Mouse (Mus musculus): ENCODE measurements around the gene Pdzd9. TPM values are rescaled to one million over a fixed set of nuclear protein-coding genes. Genes with fewer than 3 reads are reported as not detected.
"Not testable (repeated sequence)": the region's sequence is repeated elsewhere in the genome, so short reads cannot be mapped to it uniquely, and the experiment has no call there.

Gene Pdzd9
- total RNA-seq (2022) = under 1 TPM in 2 of 4 experiments, not detected in 2; 0.17 to 0.39 TPM

DNA sequence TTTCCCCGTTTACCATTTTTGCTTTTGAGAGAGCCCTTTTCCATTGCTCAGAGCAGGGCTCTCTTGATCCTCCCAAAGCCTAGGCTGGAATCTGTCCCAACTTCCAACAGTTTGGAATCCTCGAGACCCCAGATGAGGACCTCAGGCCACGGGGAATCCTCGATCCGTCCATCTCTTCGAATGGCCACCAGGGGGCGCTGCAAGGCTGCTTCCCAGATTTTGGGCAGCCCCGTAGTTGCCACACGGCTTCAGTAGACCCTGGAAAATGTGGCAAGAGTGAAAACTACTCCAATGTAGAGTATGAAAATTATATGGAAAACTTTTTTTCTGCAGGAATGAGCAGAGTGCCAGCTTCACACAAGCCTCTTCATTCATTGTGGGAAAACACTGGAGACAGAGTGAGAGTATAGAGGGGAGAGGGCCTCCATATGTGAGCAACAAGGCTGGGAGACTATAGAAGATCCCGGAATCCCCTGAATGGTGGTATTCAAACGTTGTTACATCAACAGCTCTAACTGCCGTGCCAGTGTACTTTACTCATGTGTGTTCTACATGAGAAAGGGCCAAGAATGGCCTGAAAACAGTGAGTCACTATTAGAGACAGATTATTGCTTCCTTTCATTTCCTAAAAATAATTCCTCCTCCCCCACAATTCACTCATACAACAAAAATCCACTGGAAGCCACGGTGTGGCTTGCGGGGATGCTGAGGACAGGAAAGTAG is at the start of gene Pdzd9:
Pdzd9 (minus strand) TSS at position 191 of the 723 bp plus-strand sequence.
- DNase-seq (ENCODE audit: low spot score in 2 of 2) = peak in 1 of 2 experiments; percentile 66

DNA sequence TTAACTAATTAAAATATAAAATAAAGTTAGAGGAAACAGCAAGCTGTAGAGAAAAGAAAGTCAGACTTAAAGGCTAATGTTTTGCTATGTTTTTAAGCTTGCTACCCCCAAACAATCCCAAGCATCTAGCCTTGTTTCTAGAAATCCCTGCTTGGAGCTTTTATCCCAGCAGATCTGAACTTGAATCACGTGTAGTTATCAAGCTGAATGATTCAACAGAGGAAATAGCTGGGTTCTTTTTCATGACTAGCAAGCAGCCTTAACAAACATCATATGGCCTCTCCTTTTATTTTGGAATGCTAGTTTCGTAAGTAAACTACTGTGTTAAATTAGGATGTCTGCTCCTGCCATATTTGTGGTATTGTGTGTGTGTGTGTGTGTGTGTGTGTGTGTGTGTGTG is 47.1 kb upstream of the Pdzd9 start:
- DNase-seq (ENCODE audit: low spot score in 2 of 2) = no peak

DNA sequence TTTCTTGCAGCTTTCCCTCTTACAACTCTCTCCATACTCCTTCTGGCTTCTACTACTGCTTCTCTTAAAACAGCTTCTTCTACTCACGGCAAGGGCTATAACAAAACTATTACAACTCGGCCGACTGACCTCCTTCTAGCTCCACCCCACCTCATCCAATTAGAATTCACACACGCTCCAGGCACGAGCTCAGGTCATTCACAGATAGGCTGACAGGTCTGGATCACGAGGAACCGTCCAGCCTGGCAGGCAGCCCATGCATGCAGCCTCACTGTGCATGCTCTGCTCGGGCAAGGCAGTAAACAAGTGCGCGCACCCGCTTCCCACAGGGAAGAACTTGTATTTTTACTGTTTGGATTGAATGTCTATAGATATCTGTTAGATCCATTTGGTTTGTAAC is 43.8 kb upstream of the Pdzd9 start:
- not testable (repeated sequence) for DNase-seq (ENCODE audit: low spot score in 2 of 2)

DNA sequence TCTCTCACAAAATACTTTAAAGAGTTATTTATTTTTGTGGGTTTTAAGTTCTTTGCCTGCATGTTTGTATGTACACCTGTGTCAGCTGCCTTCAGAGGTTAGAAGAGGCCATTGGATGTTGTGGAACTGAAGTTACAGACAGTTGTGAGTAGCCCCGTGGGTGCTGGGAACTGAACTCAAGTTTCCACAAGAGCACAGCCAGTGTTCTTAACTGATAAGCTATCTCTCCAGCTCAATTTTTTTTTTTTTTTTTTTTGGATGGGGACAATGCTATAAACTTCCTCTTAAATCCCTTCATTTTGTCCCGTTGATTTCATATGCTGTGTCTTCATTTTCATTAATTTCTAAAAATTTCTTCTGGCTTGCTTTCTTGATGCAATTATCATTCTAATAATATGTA is 43.1 kb upstream of the Pdzd9 start:
- DNase-seq (ENCODE audit: low spot score in 2 of 2) = no peak

DNA sequence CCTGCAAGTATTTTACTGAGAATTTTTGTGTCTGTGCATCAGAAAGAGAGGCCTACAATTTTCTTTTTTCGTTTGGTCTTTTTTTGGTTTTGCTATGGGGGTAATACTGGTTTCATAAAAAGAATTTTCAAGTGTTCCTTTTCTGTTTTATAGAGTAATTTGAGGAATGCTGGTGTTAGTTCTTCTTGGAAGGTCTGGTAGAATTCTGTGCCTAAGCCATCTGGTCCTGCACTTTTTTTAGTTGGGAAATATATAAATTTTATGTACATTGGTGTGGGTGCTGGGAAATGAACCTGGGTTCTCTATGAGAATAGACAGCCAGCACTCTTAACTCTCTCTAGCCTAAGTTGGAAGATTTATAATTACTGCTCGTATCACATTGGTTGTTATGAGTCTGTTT is 41.9 kb upstream of the Pdzd9 start:
- DNase-seq (ENCODE audit: low spot score in 2 of 2) = peak in 1 of 2 experiments; percentile 24

DNA sequence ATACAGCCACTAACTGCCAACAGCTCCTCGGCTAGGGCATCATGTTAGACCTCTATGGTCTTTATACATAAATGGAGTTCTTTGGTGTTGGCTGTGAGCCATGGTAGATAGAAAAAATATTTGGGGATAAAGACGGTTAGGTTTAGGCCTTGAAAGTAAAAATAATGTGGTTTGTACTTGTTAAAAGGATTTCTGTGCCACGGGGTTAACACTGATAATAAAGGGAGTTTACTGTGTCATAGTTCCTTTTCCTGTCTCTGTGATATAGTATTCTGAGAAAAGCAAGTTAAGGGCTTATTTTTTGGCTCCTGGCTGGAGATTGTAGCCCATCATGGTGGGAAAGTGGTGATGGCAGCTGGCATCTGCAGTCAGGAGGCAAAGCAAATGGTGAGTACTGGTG is 33.7 kb upstream of the Pdzd9 start:
- DNase-seq (ENCODE audit: low spot score in 2 of 2) = no peak

DNA sequence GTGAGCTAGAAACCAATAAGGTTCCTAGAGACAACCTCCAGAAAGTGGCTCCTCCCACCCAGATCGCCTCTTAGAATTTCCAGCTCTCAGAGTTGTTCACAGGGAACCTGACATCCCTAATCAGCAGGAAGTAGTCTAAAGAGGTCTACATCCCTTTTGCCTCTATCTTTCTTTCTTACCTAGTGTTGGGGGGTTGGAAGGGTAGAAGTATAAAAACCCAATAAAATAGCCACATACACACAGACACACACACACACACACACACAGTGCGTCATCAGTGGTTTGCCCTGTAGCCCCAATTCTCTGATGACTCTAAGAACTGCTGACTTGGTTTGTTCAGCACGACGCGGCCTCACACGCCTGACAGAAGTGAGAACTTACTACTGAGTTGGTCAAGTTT is 29.4 kb upstream of the Pdzd9 start:
- no peak for DNase-seq (ENCODE audit: low spot score in 2 of 2)

DNA sequence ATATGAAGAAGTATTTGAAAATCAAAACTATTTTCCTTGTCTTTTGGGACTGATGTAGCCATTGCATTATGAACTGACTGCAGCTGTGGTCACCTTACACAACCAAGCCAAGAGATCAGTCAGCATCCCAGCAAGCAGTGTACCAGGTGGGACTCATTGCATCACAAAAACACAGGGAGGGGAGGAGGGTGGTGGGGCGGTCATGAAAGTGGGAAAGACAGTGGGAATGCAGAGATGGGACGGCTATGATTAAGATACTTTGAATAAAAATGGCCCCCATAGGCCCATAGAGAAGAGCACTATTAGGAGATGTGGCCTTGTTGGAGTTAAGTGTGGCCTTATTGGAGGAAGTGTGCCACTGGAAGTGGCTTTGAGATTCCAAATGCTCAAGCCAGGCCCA is 26.2 kb upstream of the Pdzd9 start:
- DNase-seq (ENCODE audit: low spot score in 2 of 2) = no peak

DNA sequence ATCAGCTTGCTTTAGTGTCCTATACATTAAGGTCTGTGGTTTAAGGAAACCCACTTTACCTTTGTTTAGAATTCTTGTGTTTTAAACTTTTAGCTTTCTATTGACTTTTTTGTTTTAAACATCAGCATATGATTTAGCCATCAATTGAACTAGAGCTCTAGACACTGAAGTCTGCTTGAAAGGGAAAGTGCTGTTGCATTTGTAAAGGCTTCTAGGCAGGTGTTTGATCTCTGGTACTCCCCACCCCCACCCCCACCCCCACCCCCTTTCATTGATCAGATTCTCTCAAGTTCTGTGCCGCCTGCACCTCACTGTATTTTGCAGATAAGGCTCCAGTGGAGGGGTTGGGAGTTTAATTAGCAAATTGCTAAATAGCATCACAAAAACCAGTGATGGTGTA is 25.5 kb upstream of the Pdzd9 start:
- DNase-seq (ENCODE audit: low spot score in 2 of 2) = no peak

DNA sequence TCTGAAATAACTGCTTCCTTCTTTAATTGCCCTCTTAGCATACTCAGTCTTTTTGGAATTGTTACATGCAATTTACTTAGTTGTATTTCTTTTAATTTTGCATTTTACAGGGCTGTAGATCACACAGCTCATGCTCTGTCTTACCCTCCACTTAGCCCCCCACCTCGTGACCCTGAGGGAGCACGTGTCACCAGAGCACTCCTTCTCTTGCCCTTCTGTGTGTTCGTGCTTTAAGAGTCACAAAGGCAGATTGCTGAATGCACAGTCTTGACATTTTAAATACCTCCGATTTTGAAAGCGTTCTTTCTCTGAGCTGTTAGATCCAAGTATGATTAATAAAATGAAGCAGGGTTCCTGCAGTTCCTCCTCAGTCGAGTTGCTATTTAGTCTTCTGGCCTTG is 25.1 kb upstream of the Pdzd9 start:
- no peak for DNase-seq (ENCODE audit: low spot score in 2 of 2)

DNA sequence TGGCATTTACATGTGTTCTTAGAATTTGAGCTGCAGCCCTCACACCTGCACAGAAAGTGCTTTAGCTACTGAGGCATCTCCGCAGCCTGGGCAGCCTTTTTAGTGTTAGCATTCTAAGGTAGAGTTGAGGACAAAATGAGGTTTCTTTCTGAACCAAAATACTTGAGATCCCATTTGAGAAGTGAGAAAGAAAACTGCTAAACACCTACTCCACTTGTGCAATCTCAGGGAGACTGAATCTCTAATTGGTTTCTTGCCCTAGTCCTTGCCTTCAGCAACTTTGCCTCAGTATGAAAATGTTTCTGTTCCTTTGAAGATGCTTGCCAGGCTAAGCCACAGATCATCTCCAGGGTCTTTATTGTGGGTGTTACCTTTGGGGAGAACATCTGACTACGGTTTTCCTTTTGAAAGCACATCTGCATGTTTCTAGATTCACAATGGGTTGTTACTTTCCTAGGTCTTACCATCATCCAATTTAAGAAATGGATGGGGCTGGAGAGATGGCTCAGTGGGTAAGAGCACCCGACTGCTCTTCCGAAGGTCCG is 23.8 kb upstream of the Pdzd9 start:
- no peak for DNase-seq (ENCODE audit: low spot score in 2 of 2)

DNA sequence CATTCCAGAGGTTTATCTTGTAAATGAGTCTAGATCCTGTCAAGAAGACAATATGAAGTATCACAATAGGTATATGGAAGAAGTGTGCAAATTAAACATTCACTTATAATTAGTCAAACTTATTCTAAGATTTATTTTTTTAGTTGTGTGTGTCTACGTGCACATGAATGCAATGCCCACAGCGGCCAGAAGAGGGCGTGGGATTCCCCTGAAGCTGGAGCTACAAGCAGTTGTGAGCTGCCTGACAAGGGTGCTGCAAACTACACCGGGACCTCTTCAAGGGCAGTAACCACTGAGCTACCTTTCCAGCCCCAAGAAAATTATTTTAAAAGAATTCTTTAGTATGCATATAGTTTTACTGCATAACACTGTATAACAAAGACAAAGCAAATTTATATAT is 20.5 kb upstream of the Pdzd9 start:
- no peak for DNase-seq (ENCODE audit: low spot score in 2 of 2)

DNA sequence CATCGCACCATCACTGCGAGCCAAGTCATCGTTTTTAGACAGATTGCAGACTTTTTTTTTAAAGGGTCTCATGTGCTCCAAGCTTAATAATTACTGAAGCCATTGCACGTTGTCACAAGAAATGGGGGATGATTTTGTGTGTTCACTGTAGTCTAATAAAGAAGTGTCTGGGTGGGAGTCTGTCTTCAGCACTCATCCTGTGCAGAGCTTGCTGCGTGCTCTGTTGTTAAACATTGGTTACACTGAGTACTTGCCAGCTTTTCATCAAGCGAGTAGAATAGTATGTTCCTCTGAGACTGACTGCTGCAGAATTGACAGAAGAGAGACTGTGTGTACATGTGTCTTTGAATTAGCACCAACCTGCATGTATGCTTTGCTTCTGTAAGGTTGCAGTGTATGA is 15.1 kb upstream of the Pdzd9 start:
- DNase-seq (ENCODE audit: low spot score in 2 of 2) = no peak

DNA sequence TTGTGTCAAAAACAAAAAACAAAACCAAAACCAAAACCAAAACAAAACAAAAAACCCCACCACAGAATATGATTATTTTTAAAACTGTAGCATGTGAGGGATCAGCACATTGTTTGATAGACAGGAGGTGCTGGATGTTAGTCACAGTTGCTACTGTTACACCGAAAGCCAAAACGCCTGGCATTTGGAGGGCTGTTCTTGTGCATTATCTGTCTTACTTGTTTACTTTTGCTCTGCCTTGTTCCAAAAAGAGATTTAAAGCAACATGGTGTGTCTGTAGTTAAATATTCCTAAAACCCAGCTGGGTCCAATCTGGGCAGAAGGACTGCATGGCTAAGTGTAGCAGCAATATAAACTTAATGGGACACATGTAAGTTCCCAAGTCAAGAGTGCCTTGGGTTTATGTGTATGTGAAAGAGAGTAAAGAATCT is 14.6 kb upstream of the Pdzd9 start:
- DNase-seq (ENCODE audit: low spot score in 2 of 2) = no peak

DNA sequence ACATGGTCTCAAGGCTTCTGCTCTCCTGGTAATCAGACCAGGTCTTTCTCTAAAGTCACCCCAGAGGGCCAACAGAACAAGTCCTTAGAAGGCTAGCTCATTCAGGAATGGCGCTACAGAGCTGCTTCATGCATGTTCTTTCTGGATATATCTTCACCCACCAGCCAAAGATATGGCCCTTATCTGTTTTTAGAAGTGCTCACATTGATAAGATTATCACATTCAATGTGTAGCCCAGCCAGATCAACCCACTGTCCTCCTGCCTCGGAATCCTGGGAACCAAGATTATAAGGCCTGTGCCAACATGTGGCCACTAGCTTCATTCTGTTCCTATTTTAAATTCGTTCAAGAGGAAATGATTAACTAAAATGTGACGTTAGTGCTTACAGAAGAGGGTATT is 11.9 kb upstream of the Pdzd9 start:
- no peak for DNase-seq (ENCODE audit: low spot score in 2 of 2)

DNA sequence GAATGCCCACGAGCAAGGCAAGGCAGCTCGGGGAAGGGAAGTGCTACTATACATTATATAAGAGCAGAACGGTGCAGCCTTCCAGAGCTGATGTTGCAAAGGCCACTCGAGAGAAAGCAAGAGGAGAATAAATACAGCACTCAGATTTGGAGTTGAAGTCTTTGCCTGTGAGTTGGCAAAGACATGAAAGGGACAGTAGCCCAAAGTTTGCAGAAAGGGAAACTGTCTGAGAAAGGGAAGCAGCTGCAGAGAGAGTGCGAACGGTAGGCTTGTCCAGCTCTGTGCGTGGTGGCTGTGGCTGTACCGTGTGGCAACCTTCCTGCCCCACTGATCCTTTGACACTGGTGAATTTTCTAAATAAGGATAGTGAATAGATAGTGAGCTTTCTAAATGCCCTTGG is 8.9 kb upstream of the Pdzd9 start:
- no peak for DNase-seq (ENCODE audit: low spot score in 2 of 2)

DNA sequence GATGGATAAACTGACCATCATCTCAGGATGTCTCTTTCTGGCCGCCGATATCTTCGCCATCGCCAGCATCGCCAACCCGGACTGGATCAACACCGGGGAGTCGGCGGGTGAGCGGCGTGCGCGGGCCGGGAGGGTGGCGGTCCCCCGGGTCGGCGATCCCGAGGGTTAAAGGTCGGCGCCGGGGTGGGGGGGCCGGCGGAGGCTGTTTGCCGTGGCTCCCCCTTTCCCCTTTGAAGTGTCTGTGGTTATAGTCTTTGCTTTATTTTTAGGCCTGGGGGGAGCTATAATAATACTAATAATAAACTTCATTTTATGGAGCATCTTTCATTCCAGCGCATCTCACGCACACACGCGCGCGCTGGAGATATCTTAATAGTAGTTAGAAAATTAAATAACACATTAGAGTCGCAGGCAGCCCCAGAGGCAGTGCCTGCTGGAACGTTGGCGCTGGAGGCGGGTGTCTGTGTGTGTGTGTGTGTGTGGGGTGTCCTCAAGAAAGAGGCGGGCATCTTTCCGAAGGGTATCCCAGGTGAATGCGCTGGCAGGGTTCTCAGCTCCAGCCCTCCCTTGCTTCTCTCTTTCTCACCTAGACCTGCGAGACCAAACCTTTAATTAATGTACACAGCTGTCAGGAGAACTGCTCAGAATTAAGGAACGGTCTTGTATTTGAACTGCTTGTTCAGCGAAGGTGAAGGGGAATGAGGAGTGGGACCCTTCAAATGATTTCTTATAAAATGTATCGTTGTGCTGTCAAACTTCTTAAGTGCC is 7.8 kb upstream of the Pdzd9 start:
- DNase-seq (ENCODE audit: low spot score in 2 of 2) = peak; percentile 28 to 44

DNA sequence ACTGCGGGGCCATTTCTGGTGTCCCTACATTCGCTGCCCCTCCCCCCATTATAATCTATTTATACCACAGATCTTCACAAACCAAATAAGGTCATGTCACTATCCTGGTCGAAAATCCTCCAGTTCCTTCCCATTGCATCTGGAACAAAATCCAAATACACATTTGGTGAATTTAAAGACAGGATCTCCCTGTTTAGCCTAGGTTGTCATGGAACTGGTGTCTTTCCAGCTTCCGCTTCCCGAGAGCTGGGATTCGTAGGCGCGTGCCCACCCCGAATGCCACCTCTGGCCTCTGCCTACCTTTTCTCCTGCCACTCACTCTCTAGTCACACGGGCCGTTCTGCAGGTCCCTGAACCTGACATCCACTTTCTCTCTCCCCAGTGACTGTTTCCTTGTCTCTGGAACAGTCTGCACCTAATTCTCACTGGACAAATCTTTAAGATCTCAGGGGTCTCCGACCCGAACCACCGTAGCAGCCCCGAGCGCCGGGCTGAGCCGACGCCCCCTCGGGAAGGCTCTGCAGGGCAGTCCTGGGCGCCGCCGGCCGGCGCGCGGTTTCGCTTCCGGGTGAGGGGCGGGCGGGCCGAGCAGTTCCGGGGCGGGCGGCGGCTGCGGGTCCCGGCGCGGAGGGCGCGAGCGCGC is 7.0 kb upstream of the Pdzd9 start, which contains the start of gene Mosmo:
Mosmo (plus strand) TSS at position 618 of the 643 bp plus-strand sequence.
- peak; percentile 30 to 50 for DNase-seq (ENCODE audit: low spot score in 2 of 2)

DNA sequence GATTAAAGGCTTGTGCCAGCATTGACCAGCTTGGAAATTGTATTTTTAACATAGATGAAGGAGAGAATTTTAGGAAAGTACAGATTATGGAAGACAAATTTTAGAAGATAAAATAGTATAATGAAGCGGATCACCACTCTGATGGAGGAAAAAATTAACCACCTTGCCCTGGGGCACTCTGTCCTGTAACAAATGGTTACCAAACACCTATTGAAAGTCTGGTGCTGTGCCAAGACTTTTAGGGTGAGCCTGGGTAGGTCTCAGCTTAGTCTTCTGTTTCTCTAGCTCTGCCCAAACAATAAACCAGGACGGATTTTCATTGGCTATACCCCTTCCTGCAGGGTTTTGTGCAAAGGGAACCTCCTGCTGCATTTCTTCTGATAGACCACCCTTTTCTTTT is 1.1 kb upstream of the Pdzd9 start:
- DNase-seq (ENCODE audit: low spot score in 2 of 2) = no peak

DNA sequence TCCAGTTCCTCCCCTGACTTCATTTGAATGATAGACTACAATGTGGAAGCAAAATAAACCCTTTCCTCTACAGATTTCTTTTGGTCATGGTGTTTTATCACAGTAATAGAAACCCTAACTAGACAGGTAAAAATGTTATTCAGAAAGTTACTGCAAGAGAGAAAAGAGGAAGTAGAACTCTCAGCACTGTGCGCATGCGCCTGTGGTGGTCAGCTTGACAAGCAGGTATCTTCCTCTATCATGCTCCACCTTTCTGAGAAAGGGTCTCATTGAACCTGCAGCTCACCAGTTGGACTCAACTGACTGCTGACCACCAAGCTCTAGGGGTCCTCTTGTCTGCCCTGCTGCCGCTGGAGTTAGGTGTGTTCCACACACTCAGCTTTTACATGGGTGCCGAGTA is 8.1 kb downstream of the Pdzd9 start:
- no peak for DNase-seq (ENCODE audit: low spot score in 2 of 2)

DNA sequence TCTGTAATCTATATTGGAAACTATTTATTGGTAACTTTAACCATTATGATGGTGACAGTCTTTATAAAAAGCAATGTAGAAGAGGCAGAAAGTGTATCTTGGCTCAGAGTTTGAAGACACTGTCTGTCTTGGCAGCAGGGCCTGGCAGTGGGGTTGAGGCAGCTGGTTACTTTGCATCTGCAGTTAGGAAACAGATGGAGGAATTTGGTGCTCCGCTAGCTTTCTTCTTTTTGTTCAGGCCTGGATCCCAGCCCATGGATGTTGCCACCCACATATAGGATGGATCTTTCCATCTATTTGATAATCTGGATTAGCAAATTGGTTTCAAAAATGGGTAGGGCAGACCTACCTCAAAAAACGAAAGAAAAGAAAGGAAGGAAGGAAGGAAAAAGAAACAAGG is 22.3 kb downstream of the Pdzd9 start:
- DNase-seq (ENCODE audit: low spot score in 2 of 2) = peak in 1 of 2 experiments; percentile 59

DNA sequence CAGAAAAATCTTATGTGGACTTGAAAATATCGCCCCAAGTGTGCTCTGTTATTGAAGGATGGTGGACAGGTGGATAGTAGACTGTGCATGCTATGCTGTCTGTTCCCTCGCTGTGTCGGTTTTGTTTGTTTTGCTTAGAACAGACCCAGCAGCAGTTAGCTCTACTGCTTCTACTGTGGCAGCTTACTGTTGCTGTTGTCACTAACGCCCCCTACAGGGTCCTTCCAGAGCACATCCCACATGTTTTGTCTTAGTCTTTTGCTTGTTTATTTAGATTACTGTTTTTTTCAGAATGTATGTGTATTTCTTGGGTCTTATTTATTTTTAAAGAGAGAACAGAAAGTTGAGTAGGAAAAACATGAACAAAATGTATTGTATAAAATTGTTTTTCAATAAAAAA is 26.9 kb downstream of the Pdzd9 start:
- DNase-seq (ENCODE audit: low spot score in 2 of 2) = no peak
